Mouse (Mus musculus): ENCODE results near the gene Haao. TPM values are rescaled to one million over a fixed set of nuclear protein-coding genes. Genes with fewer than 3 reads are reported as not detected.

Gene Haao
- polyA plus RNA-seq, 1 experiment from 2014 or later = 0.68 TPM

DNA sequence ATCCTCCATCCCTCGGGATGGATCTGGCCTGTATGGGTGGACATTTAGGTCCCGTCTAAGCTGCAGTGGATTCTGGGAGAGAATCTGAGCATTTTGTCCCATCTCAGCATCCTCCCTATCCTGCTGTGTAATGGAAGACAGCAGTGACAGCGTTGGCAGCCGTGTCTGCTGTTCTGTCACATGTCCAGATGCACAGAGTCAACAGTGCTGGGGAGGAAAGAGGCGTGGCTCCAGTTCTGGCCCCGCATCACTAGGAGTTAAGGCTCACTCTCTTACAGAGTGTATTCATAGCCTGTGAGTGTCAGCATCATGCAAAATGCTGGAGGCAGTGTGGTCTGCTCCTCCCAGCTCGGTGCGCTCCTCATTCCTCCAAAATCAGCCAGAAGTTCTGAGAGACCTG is 28.3 kb downstream of the Haao start:
- Histone ChIP-seq H3K9me3 (no peaks in the 10 kb centered on the region), H3K27ac (no peak overlapping the region; the same call in 1 of the 2 replicates), H3K4me1 (peaks cover 32% of the 10 kb centered on the region), H3K27me3 (ENCODE audit: insufficient read depth, poor library complexity, severe bottlenecking) (no peaks in the 10 kb centered on the region), H3K4me3 (no peak overlapping the region), H3K36me3 (peaks cover 2% of the 10 kb centered on the region; the same call in 1 of the 2 replicates)
- DNase-seq (ENCODE audit: low spot score) = no peak
- WGBS = 76% methylated on average over 8 of the region's 8 CpGs

GRCm38 (mm10) chr17:83816996-83817395 is 30.8 kb downstream of the Haao start:
- Histone ChIP-seq H3K4me3 (no peak overlapping the region), H3K36me3 (peaks cover 7% of the 10 kb centered on the region; the same call in 1 of the 2 replicates), H3K27me3 (ENCODE audit: insufficient read depth, poor library complexity, severe bottlenecking) (no peaks in the 10 kb centered on the region), H3K4me1 (peaks cover 19% of the 10 kb centered on the region), H3K27ac (no peak overlapping the region), H3K9me3 (no peaks in the 10 kb centered on the region)
- 80% methylated on average over 7 of the region's 7 CpGs for WGBS
- DNase-seq (ENCODE audit: low spot score) = no peak

GRCm38 (mm10) chr17:83813050-83813449 is 34.7 kb downstream of the Haao start:
- H3K27ac ChIP-seq = no peak overlapping the region
- no peak for DNase-seq (ENCODE audit: low spot score)
- H3K27me3 ChIP-seq (ENCODE audit: insufficient read depth, poor library complexity, severe bottlenecking) = no peaks in the 10 kb centered on the region
- H3K36me3 ChIP-seq = peaks cover 11% of the 10 kb centered on the region; the same call in 1 of the 2 replicates
- H3K4me3 ChIP-seq = no peak overlapping the region
- H3K4me1 ChIP-seq = no peaks in the 10 kb centered on the region
- no peaks in the 10 kb centered on the region for H3K9me3 ChIP-seq
- WGBS = 89% methylated on average over 4 of the region's 4 CpGs

- Histone ChIP-seq H3K27ac (no peak overlapping the region), H3K27me3 (ENCODE audit: insufficient read depth, poor library complexity, severe bottlenecking) (no peaks in the 10 kb centered on the region), H3K4me1 (peaks cover 1% of the 10 kb centered on the region; the same call in 1 of the 2 replicates), H3K9me3 (no peaks in the 10 kb centered on the region), H3K36me3 (peaks cover 11% of the 10 kb centered on the region; the same call in 1 of the 2 replicates), H3K4me3 (no peak overlapping the region)
- no peak for DNase-seq (ENCODE audit: low spot score)
- WGBS = 94% methylated on average over 17 of the region's 17 CpGs
These were observed 35.4 kb downstream of the Haao start for GRCm38 (mm10) chr17:83812200-83812944.

- peaks cover 8% of the 10 kb centered on the region; the same call in 1 of the 2 replicates for H3K4me1 ChIP-seq
- DNase-seq (ENCODE audit: low spot score) = no peak
- WGBS = 85% methylated on average over 5 of the region's 5 CpGs
- H3K27me3 ChIP-seq (ENCODE audit: insufficient read depth, poor library complexity, severe bottlenecking) = no peaks in the 10 kb centered on the region
- H3K9me3 ChIP-seq = no peaks in the 10 kb centered on the region
- no peak overlapping the region for H3K27ac ChIP-seq
- H3K4me3 ChIP-seq = no peak overlapping the region
- peaks cover 30% of the 10 kb centered on the region; the same call in 1 of the 2 replicates for H3K36me3 ChIP-seq
These were observed 37.5 kb downstream of the Haao start for GRCm38 (mm10) chr17:83810285-83810684.

DNA sequence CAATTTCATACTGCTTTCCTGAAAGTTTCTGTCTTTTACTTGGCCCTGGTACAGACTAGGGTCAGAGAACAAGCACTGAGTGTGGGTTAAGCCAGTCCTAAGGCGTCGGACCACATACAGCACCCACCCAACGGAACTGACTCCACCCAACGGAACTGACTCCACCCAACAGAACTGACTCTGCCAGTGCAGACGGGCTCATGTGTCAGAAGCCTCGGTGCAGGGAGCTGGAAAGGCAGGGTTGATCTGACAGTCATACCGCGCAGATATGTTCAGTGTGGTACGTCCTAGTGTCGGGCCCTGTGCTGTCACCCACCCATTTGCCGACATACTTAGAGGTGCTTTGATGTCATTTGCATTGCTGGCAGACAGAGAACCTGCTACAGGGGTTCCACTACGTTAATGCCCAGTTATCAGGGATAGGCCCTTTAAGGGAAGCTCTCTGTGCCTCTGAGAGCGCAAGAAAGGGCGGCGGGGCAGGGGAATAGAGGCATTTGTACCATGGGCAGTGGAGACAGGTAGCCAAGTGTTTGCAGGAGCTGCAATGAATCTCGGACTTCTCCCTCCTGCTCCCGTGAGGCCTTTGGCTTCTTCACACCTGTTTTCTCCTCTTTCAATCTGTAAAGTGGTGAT is 38.5 kb downstream of the Haao start:
- no peaks in the 10 kb centered on the region for H3K9me3 ChIP-seq
- H3K4me3 ChIP-seq = no peak overlapping the region
- H3K4me1 ChIP-seq = peaks cover 14% of the 10 kb centered on the region
- peaks cover 35% of the 10 kb centered on the region for H3K36me3 ChIP-seq
- whole genome bisulfite sequencing = 83% methylated on average over 17 of the region's 17 CpGs
- H3K27ac ChIP-seq = no peak overlapping the region
- no peaks in the 10 kb centered on the region for H3K27me3 ChIP-seq (ENCODE audit: insufficient read depth, poor library complexity, severe bottlenecking)
- DNase-seq (ENCODE audit: low spot score) = no peak

GRCm38 (mm10) chr17:83808476-83809098 is 39.2 kb downstream of the Haao start:
- Histone ChIP-seq H3K4me1 (peaks cover 21% of the 10 kb centered on the region), H3K36me3 (peaks cover 35% of the 10 kb centered on the region), H3K9me3 (no peaks in the 10 kb centered on the region), H3K27me3 (ENCODE audit: insufficient read depth, poor library complexity, severe bottlenecking) (no peaks in the 10 kb centered on the region), H3K27ac (no peak overlapping the region), H3K4me3 (no peak overlapping the region)
- DNase-seq (ENCODE audit: low spot score) = no peak
- 83% methylated on average over 12 of the region's 12 CpGs for WGBS

DNA sequence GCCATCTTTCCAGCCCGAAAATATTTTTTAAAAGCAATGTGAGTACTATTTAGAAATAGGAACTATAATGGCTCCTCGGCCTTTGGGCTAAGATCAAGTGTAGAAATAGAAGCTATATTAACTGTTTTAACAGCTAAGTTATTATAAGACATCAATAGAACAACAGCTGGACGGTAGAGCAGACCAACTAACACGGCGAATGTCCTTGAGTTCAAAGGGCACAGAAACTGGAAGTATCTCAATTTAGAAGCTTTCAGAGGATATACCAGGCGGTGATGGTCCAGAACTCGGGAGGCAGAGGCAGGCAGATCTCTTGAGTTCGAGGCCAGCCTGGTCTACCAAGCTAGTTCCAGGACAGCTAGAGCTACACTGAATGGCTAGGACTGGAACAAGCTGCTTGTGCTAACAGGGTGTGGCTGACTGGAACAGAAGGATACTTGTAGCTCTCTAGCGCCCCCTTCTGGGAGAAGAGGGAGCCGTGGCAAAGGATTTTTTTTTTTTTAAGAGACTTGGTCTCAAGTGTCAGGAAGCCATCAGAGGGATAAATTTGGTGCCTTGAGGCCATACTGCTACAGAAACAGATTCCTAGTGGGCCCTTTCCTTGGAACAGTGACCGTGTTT is 39.9 kb downstream of the Haao start:
- DNase-seq (ENCODE audit: low spot score) = peak; percentile 89
- H3K9me3 ChIP-seq = no peaks in the 10 kb centered on the region
- H3K27ac ChIP-seq = no peak overlapping the region
- peaks cover 35% of the 10 kb centered on the region for H3K36me3 ChIP-seq
- H3K27me3 ChIP-seq (ENCODE audit: insufficient read depth, poor library complexity, severe bottlenecking) = no peaks in the 10 kb centered on the region
- H3K4me3 ChIP-seq = no peak overlapping the region
- 74% methylated on average over 11 of the region's 11 CpGs for WGBS
- H3K4me1 ChIP-seq = peaks cover 28% of the 10 kb centered on the region

DNA sequence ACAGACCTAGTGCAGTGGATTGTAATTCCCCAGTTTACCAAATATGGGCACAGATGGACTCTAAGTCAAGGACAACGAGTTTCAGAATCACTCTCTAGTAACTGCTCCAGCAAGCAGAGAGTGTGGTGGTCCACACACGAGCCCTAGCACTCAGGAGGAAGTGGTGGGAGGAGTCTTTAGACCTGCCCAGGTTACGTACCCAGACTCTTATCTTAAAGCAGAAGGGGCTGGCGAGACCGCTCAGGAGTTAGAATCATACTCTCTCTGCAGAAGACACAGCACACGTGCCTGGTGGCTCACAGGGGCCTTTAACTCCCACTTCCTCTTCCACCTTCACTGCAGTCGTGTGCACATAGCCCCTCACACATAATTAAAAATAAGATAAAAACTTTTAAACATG is 40.4 kb downstream of the Haao start:
- Histone ChIP-seq H3K4me1 (peaks cover 29% of the 10 kb centered on the region), H3K9me3 (no peaks in the 10 kb centered on the region), H3K27me3 (ENCODE audit: insufficient read depth, poor library complexity, severe bottlenecking) (no peaks in the 10 kb centered on the region), H3K4me3 (no peak overlapping the region), H3K36me3 (peaks cover 34% of the 10 kb centered on the region), H3K27ac (no peak overlapping the region)
- DNase-seq (ENCODE audit: low spot score) = no peak
- 44% methylated on average over 7 of the region's 7 CpGs for WGBS

- H3K27me3 ChIP-seq (ENCODE audit: insufficient read depth, poor library complexity, severe bottlenecking) = no peaks in the 10 kb centered on the region
- WGBS = 96% methylated on average over 9 of the region's 9 CpGs
- peaks cover 29% of the 10 kb centered on the region for H3K36me3 ChIP-seq
- no peak overlapping the region for H3K4me3 ChIP-seq
- no peak overlapping the region for H3K27ac ChIP-seq
- no peak for DNase-seq (ENCODE audit: low spot score)
- no peaks in the 10 kb centered on the region for H3K9me3 ChIP-seq
- H3K4me1 ChIP-seq = peaks cover 29% of the 10 kb centered on the region
These were observed 42.7 kb downstream of the Haao start for GRCm38 (mm10) chr17:83805078-83805477.

- DNase-seq (ENCODE audit: low spot score) = no peak
- 50% methylated on average over 9 of the region's 9 CpGs for WGBS
- no peaks in the 10 kb centered on the region for H3K27me3 ChIP-seq (ENCODE audit: insufficient read depth, poor library complexity, severe bottlenecking)
- H3K4me3 ChIP-seq = peak overlapping the region; percentile 22; the same call in 1 of the 2 replicates
- peaks cover 29% of the 10 kb centered on the region for H3K4me1 ChIP-seq
- H3K36me3 ChIP-seq = peaks cover 28% of the 10 kb centered on the region
- no peaks in the 10 kb centered on the region for H3K9me3 ChIP-seq
- H3K27ac ChIP-seq = no peak overlapping the region
These were observed 43.8 kb downstream of the Haao start for GRCm38 (mm10) chr17:83803987-83804386.

DNA sequence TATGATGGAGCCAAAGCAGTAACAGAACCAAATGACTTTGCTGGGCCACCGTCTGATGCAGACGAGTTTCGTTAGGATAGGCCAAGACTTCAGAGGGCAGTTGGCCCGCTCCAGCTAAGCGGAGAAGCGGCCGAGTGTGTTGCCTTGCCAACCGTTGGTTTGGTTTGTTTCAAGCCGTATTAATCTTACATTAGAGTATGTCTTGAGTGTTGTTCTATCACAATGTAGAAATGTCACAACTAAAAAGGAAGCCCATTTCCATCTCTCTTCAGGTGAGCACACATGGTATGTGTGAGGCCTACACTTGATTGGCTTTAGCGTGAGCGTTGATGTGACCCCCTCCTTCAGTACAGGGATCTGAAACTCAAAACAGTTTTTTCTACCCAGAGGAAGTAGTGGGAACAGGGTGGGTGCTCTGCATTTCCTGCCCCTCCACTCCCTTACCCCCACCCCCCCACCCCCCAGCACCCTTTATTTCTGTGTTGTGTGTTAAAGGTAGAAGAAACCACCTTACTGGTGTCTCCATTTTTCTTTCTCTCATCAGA is 48.2 kb downstream of the Haao start:
- no peak for DNase-seq (ENCODE audit: low spot score)
- Histone ChIP-seq H3K9me3 (no peaks in the 10 kb centered on the region), H3K27me3 (ENCODE audit: insufficient read depth, poor library complexity, severe bottlenecking) (no peaks in the 10 kb centered on the region), H3K36me3 (peaks cover 5% of the 10 kb centered on the region), H3K4me1 (peaks cover 23% of the 10 kb centered on the region), H3K27ac (no peak overlapping the region), H3K4me3 (no peak overlapping the region)
- 96% methylated on average over 11 of the region's 11 CpGs for WGBS

Data from heart, embryonic 10.5 days (tissue).